Mouse (Mus musculus) embryo, embryonic 10 days (tissue): ENCODE data around the gene Gps1.
A peak's percentile ranks its signal among the peaks of the same experiment; 100 is the strongest.
"Not testable (repeated sequence)": the region's sequence is repeated elsewhere in the genome, so short reads cannot be mapped to it uniquely, and the experiment has no call there.

ENCODE experiments used
- DNase-seq: peaks from one replicate; pipeline ENCODE4 v3.0.0-alpha.2; 2015; ENCODE audit warnings: low spot score

Gene Gps1

GRCm38 (mm10) chr11:120785145-120785544, 1.1 kb downstream of the Gps1 start:
- DNase-seq: no peak

GRCm38 (mm10) chr11:120788460-120788859, 4.4 kb downstream of the Gps1 start:
- DNase-seq: not testable (repeated sequence)

GRCm38 (mm10) chr11:120789355-120789754, 5.3 kb downstream of the Gps1 start:
- DNase-seq: no peak

- no peak for DNase-seq
Measured at GRCm38 (mm10) chr11:120789810-120790209, 5.7 kb downstream of the Gps1 start.

GRCm38 (mm10) chr11:120792652-120793051, 8.6 kb downstream of the Gps1 start:
- DNase-seq: no peak

GRCm38 (mm10) chr11:120795756-120796613, 11.9 kb downstream of the Gps1 start, which contains the start of gene Dus1l:
Gene Dus1l (minus strand): TSS chr11:120796403.
- DNase-seq: peak; percentile 96

- DNase-seq: no peak
Measured at GRCm38 (mm10) chr11:120796614-120796946, 12.5 kb downstream of the Gps1 start.

GRCm38 (mm10) chr11:120798244-120798643, 14.2 kb downstream of the Gps1 start:
- DNase-seq: no peak

GRCm38 (mm10) chr11:120799316-120799890, 15.3 kb downstream of the Gps1 start:
- no peak for DNase-seq

- DNase-seq: peak; percentile 94
Measured at GRCm38 (mm10) chr11:120800061-120800904, 16.2 kb downstream of the Gps1 start.

GRCm38 (mm10) chr11:120804274-120804673, 20.2 kb downstream of the Gps1 start:
- no peak for DNase-seq

- no peak for DNase-seq
Measured at GRCm38 (mm10) chr11:120804769-120805168, 20.7 kb downstream of the Gps1 start.

- no peak for DNase-seq
Measured at GRCm38 (mm10) chr11:120805375-120806298, 21.6 kb downstream of the Gps1 start.

GRCm38 (mm10) chr11:120808010-120808409, 23.9 kb downstream of the Gps1 start:
- DNase-seq: no peak

- no peak for DNase-seq
Measured at GRCm38 (mm10) chr11:120812068-120812467, 28.0 kb downstream of the Gps1 start.

- DNase-seq: no peak
Measured at GRCm38 (mm10) chr11:120817358-120817757, 33.3 kb downstream of the Gps1 start.

- no peak for DNase-seq
Measured at GRCm38 (mm10) chr11:120818251-120818650, 34.2 kb downstream of the Gps1 start.

GRCm38 (mm10) chr11:120819556-120819955, 35.5 kb downstream of the Gps1 start:
- no peak for DNase-seq

- DNase-seq: no peak
Measured at GRCm38 (mm10) chr11:120820546-120820945, 36.5 kb downstream of the Gps1 start.

GRCm38 (mm10) chr11:120821076-120821922, 37.2 kb downstream of the Gps1 start:
- DNase-seq: no peak

GRCm38 (mm10) chr11:120822321-120822720, 38.2 kb downstream of the Gps1 start:
- DNase-seq: no peak
